Mouse (Mus musculus) heart, embryonic 16.5 days (tissue): ENCODE results near the gene Gpc4. TPM values are rescaled to one million over a fixed set of nuclear protein-coding genes. Genes with fewer than 3 reads are reported as not detected.
A peak's percentile ranks its signal among the peaks of the same experiment; 100 is the strongest.

Experiments
- ATAC-seq: fragments of 200-750 bp; cut with Nextera tagmentation; replicated peaks from 2 replicates; pipeline ENCODE4 v1.8.0; 2017; ENCODE audit warnings: moderate number of reproducible peaks; ENCODE audit not compliant: insufficient read depth, low FRiP score; ENCODE audit errors: extremely low read depth
- H3K27ac ChIP-seq: fragments of 300-500 bp; sonication (generic); 2 replicates; pipeline ENCODE4 v1.5.1; 2014; ENCODE audit warnings: mild to moderate bottlenecking, low read length, control low read depth, moderate library complexity
- H3K27me3 ChIP-seq: fragments of 300-500 bp; sonication (generic); 2 replicates; pipeline ENCODE4 v1.6.1; 2014; ENCODE audit warnings: low read length, mixed read lengths; ENCODE audit not compliant: control insufficient read depth, insufficient read depth
- H3K36me3 ChIP-seq: fragments of 300-500 bp; sonication (generic); 2 replicates; pipeline ENCODE4 v1.6.1; 2014; ENCODE audit not compliant: control insufficient read depth, insufficient read depth
- H3K4me1 ChIP-seq: fragments of 300-500 bp; sonication (generic); 2 replicates; pipeline ENCODE4 v1.6.1; 2014; ENCODE audit warnings: low read length, mixed read lengths; ENCODE audit not compliant: control insufficient read depth, insufficient read depth
- H3K4me2 ChIP-seq: fragments of 300-500 bp; sonication (generic); 2 replicates; pipeline ENCODE4 v1.6.1; 2014; ENCODE audit warnings: low read depth, mild to moderate bottlenecking, control low read depth, low read length
- H3K4me3 ChIP-seq: fragments of 300-500 bp; sonication (generic); 2 replicates; pipeline ENCODE4 v1.5.1; 2014; ENCODE audit warnings: mild to moderate bottlenecking, control low read depth, low read length
- H3K9ac ChIP-seq: fragments of 300-500 bp; sonication (generic); 2 replicates; pipeline ENCODE4 v1.6.1; 2014; ENCODE audit warnings: low read length, control low read depth
- H3K9me3 ChIP-seq: fragments of 300-500 bp; sonication (generic); replicated peaks from 2 replicates; pipeline ENCODE4 v1.6.1; 2016; ENCODE audit warnings: low read length; ENCODE audit not compliant: control insufficient read depth
- WGBS: fragments of 180-500 bp; shearing (Covaris S2); extraction: QIAGEN DNeasy Blood & Tissue Kit; methylation state at CpG from one replicate; pipeline ENCODE4 v1.1.7; 2014; 5-methylcytosine and 5-hydroxymethylcytosine counted together
- polyA plus RNA-seq: library from polyadenylated mRNA; unstranded; fragments of >200 nt; fragmentation: Nextera tagmentation; extraction: Ambion mirVana; gene quantifications from 2 replicates; pipeline ENCODE4 v1.2.1, GENCODE M21; 2015

Gpc4 gene
- polyA plus RNA-seq, result 45.5 and 45.6 TPM in 2 replicates

DNA sequence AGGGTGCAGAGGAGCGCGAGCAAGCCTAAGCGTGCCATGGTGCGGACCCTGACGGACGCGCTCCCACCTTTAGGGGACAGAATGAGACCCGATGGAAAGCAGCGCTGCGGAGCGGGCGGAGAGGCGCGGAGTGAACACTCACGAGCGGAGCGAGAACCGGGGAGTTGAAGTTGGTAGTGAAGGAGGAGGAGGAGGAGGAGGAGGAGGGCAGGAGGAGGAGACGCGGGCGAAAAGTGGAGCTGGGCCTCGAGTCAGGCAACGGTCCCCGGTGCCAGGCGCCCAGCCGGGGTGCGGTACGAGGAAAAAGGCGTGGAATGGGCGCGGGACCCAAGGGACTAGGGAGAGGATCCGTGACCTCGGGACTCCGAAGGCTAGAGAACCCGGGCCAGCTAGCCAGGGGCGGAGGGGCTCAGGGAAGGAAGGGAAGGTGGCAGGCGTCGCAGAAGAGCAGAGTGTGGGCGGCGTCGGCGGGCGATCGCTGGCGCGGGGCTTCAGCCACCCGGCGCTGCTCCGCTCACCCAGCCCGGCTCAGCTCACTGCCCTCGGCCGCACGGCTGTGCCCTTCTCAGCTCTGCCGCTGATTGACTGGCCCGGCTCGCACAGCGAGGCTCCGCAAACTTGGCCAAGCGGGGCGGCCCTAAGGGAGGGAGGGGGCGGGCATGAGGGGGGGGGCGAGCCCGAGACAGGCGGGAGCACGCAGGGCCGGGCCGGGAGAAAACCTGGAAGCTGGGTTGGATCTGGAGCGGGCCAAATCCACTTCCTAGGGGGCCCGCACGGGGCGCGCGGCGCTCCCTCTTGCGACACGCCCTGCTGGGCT lies at the start of gene Gpc4:
Gene Gpc4, minus strand, starts transcription at position 515 of the 817 bp plus-strand sequence.
- Histone ChIP-seq H3K36me3 (no peaks in the 10 kb centered on the region), H3K9ac (peak within 1 kb of the TSS; percentile 73), H3K4me2 (peak within 1 kb of the TSS; percentile 60), H3K27me3 (no peaks in the 10 kb centered on the region), H3K4me3 (peak within 1 kb of the TSS; percentile 59), H3K9me3 (no peaks in the 10 kb centered on the region), H3K4me1 (peaks cover 4% of the 10 kb centered on the region; the same call in 1 of the 2 replicates), H3K27ac (peak within 1 kb of the TSS; percentile 78)
- peak; percentile 91 for ATAC-seq
- WGBS, result 18% methylated on average over 66 of the region's 76 CpGs

DNA sequence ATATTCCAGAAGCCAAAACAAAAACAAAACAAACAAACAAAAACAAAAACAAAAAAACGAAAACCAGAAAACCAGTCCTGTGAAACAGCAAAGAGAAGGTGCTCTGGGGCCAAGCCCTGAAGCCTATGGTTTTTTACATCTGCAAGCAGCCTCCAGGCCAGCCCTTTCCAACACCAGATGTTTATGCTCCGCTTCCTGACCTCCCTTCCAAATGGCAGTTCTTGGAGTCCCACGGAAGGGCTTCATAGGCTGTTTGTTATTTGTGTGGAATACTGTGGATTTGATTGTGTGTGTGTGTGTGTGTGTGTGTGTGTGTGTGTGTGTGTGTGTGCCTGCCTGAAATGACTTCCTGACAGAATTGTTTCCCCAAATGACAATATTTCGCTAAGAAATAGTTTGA lies 47.8 kb upstream of the Gpc4 start:
- Histone ChIP-seq H3K4me1 (no peaks in the 10 kb centered on the region; the same call in 1 of the 2 replicates), H3K9ac (no peak overlapping the region), H3K4me3 (no peak overlapping the region), H3K9me3 (no peaks in the 10 kb centered on the region), H3K27me3 (no peaks in the 10 kb centered on the region), H3K36me3 (no peaks in the 10 kb centered on the region), H3K27ac (no peak overlapping the region), H3K4me2 (no peak overlapping the region)
- WGBS, result 54% methylated on average over 4 of the region's 4 CpGs
- ATAC-seq, result no peak

DNA sequence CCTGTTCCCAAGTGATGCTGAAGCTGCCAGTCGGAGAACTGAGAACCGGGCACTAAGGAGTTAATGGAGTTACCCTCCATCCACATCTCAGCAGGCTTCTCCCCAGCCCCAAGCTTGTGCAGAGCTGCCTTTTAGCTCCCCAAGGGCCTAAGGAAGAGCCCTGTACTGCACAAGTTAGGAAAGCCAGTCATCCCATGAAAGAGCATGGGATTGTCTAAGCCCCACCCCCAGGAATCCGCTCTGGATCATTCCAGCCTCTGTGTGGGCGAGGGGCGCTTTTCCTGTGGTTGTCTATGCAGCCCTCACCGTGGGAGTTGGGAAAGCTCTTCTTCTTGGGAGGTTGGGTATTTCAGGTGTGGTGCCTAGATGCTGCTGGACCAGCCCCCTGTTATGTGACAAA lies 34.8 kb upstream of the Gpc4 start:
- Histone ChIP-seq H3K9me3 (no peaks in the 10 kb centered on the region), H3K4me3 (no peak overlapping the region), H3K9ac (no peak overlapping the region), H3K36me3 (no peaks in the 10 kb centered on the region), H3K4me1 (no peaks in the 10 kb centered on the region), H3K4me2 (no peak overlapping the region), H3K27ac (no peak overlapping the region), H3K27me3 (no peaks in the 10 kb centered on the region; the same call in 1 of the 2 replicates)
- 23% methylated on average over 6 of the region's 6 CpGs for WGBS
- no peak for ATAC-seq

DNA sequence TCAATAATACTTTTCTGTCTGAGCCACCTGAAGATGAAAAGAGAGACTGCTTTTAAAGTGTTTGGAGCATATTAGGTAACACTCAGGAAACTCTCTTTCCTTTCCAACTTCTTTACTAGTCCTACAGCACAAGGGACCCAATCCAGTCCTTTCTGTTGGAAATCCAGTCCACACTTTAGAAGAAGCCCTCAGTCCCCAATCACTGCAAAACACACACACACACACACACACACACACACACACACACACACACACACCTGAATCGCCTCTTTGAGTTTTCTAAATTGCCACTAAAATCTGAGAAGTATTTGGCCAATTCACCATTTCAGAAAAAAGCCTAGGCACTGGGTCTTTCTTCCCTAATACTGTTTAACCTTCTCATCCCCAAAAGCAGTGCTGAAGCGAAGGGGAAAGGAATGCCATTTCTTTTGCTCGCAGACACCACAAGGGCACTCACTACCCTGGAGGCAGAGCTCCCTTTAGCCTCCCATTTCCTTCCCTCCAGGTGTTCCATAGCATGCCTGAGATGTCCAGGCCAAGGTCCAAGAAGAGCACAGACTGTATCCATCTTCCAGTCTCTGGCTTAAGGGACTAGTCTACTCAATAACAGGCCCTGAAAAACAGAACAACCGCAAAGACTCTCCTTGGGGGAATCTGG lies 28.4 kb upstream of the Gpc4 start:
- Histone ChIP-seq H3K36me3 (no peaks in the 10 kb centered on the region), H3K27ac (no peak overlapping the region; the same call in 1 of the 2 replicates), H3K4me1 (peaks cover 5% of the 10 kb centered on the region; the same call in 1 of the 2 replicates), H3K4me2 (peak overlapping the region; percentile 23), H3K27me3 (no peaks in the 10 kb centered on the region), H3K4me3 (no peak overlapping the region), H3K9ac (no peak overlapping the region), H3K9me3 (no peaks in the 10 kb centered on the region)
- WGBS, result 38% methylated on average over 4 of the region's 4 CpGs
- ATAC-seq, result no peak

DNA sequence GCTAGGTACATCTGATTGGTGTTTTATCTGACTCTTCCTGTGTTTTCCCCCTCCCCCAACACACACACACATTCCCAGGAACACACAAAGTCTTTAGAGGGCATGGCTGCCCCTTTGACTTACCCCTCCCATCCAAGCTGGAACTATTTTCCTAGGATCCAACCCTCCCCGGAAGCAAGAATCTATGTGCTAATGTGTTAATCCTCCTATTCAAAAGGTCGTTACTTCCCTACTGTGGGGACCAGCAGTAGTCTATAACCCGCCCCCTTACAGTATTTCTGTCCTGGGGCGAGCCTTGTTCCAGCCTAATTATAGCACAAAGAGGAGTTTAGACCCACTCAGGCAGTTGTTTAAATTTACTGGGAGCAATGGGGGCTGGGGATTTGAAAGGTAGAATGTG lies 24.0 kb upstream of the Gpc4 start:
- Histone ChIP-seq H3K9ac (no peak overlapping the region), H3K4me1 (peaks cover 5% of the 10 kb centered on the region; the same call in 1 of the 2 replicates), H3K27me3 (no peaks in the 10 kb centered on the region), H3K36me3 (no peaks in the 10 kb centered on the region), H3K9me3 (no peaks in the 10 kb centered on the region), H3K4me2 (no peak overlapping the region), H3K27ac (no peak overlapping the region), H3K4me3 (no peak overlapping the region)
- 28% methylated on average over 4 of the region's 4 CpGs for WGBS
- ATAC-seq, result no peak

DNA sequence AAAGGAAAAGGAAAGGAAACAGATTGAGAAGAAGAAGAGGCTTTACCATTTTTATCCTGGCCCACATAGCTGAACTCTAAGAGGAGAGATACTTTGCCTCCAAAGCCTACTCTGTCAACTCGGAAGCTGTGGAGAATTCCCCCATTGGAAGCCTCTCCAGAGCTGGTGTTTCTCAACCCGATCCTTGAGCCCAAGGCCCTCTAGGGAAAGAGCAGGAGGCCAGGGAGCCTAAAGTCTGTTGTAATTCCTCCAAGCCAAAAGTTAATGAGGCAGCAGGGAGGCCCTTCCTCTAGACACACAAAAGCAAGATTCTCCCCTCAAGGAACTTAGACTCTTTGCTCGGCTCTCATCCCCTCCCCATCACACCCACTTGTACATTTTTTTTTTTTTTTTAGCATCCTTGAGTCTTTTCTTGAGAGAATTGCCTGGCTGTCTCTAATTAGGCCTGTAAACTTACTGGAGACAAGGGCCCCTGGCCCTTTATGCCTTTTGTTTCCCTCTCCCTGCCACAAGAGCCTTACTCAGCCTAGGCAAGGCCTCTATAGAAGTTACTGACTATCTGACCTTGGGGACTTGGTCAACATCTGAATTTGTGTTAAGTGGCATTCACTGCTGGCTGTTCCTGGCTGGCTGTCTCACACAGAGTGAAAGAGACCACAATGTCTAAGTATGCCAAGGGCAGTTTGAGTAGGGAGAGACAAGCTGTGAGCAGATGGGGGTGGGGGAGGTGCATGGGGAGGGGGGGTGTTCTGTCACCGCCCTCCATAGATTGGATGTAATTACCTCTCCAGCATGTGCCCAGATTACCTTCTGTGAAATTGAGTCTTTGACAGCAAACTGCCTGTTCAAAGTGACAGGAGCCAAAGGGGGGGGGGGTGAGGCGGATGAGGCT lies 18.7 kb upstream of the Gpc4 start:
- H3K9ac ChIP-seq, result no peak overlapping the region
- H3K4me2 ChIP-seq, result no peak overlapping the region
- H3K27me3 ChIP-seq, result no peaks in the 10 kb centered on the region; the same call in 1 of the 2 replicates
- H3K9me3 ChIP-seq, result no peaks in the 10 kb centered on the region
- ATAC-seq, result no peak
- no peak overlapping the region for H3K4me3 ChIP-seq
- H3K27ac ChIP-seq, result peak overlapping the region; percentile 18; the same call in 1 of the 2 replicates
- H3K36me3 ChIP-seq, result no peaks in the 10 kb centered on the region
- WGBS, result 59% methylated on average over 5 of the region's 5 CpGs
- 0 out of 2 replicates have a peak, but pooled peaks cover 2% of the 10 kb centered on the region for H3K4me1 ChIP-seq

DNA sequence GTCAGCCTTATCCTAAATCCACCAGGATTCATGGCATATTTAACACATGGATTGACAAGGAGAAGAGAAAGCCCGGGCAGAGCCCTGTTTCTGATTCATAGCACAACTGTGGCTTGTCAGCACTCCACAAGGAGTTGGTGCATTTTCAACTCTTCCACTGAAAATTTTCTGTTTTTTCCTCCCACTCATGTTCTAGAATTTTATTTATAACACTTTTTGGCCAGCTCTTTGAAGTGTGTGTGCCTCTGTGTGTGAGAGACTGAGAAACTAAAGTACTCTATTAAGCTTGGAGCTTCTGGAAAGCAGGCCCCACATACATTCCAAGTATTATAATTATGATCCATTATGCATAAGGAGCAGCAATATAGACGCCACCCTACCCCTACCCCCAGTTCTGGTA lies 16.3 kb upstream of the Gpc4 start:
- Histone ChIP-seq H3K27me3 (no peaks in the 10 kb centered on the region; the same call in 1 of the 2 replicates), H3K4me1 (0 out of 2 replicates have a peak, but pooled peaks cover 2% of the 10 kb centered on the region), H3K4me2 (no peak overlapping the region), H3K9me3 (no peaks in the 10 kb centered on the region), H3K9ac (no peak overlapping the region), H3K4me3 (no peak overlapping the region), H3K27ac (no peak overlapping the region), H3K36me3 (no peaks in the 10 kb centered on the region)
- ATAC-seq, result no peak
- 51% methylated on average over 2 of the region's 2 CpGs for WGBS

DNA sequence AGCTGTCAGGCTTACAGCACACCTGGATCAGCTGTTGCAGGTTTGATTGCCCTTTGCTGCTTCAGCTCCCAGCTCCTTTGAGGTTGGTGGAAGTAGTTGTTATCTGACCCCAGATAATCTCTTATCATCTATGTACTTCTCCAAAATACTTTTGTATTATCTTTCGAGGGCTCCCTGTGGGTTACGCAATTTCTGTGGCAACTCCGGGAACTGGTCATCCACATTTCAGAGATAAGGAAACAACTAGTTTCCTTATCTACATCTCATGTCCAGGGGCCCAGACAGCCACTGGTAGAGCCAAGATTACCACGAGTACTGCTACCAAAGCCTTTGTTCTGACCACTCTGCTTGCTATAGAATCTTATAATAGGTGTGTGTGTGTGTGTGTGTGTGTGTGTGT lies 12.0 kb upstream of the Gpc4 start:
- Histone ChIP-seq H3K4me2 (no peak overlapping the region), H3K4me1 (0 out of 2 replicates have a peak, but pooled peaks cover 2% of the 10 kb centered on the region), H3K9ac (no peak overlapping the region), H3K36me3 (no peaks in the 10 kb centered on the region), H3K4me3 (no peak overlapping the region), H3K9me3 (no peaks in the 10 kb centered on the region), H3K27me3 (no peaks in the 10 kb centered on the region; the same call in 1 of the 2 replicates), H3K27ac (no peak overlapping the region)
- no peak for ATAC-seq
- WGBS, result 32% methylated on average over 4 of the region's 4 CpGs
